Mouse (Mus musculus): Measurements from ENCODE around the gene Ppm1m. TPM values are rescaled to one million over a fixed set of nuclear protein-coding genes. Genes with fewer than 3 reads are reported as not detected.

Ppm1m gene
- 10.0 and 12.1 TPM in 2 replicates for polyA plus RNA-seq (2015; fragmentation: Nextera tagmentation; extraction: Ambion mirVana)

GRCm38 (mm10) chr9:106199535-106200272 lies at the start of gene Ppm1m:
Ppm1m (minus strand) TSS chr9:106199746.
- Histone ChIP-seq H3K27ac (peak within 1 kb of the TSS; percentile 43), H3K36me3 (peaks cover 14% of the 10 kb centered on the region), H3K4me2 (peak within 1 kb of the TSS; percentile 87), H3K9ac (peak within 1 kb of the TSS; percentile 76), H3K4me3 (replicated peaks) (peak within 1 kb of the TSS; percentile 74), H3K27me3 (0 out of 2 replicates have a peak, but pooled peaks cover 5% of the 10 kb centered on the region), H3K4me1 (replicated peaks) (peaks cover 49% of the 10 kb centered on the region), H3K9me3 (replicated peaks) (no peaks in the 10 kb centered on the region)
- DNase-seq (no peak), ATAC-seq (ENCODE audit: low read depth) (peak; percentile 20)
- WGBS (ENCODE audit: insufficient replicate concordance) = 31% methylated on average over 18 of the region's 18 CpGs

- WGBS (ENCODE audit: insufficient replicate concordance) = 59% methylated on average over 19 of the region's 19 CpGs
- Histone ChIP-seq H3K36me3 (peaks cover 53% of the 10 kb centered on the region), H3K4me2 (no peak overlapping the region), H3K4me1 (replicated peaks) (peaks cover 23% of the 10 kb centered on the region), H3K27me3 (no peaks in the 10 kb centered on the region), H3K27ac (peak overlapping the region; percentile 43), H3K9me3 (replicated peaks) (no peaks in the 10 kb centered on the region), H3K9ac (no peak overlapping the region), H3K4me3 (replicated peaks) (no peak overlapping the region)
- DNase-seq = no peak
- no peak for ATAC-seq (ENCODE audit: low read depth)
Measured at GRCm38 (mm10) chr9:106242813-106243488, 43.4 kb upstream of the Ppm1m start.

- H3K4me1 ChIP-seq (replicated peaks) = peaks cover 14% of the 10 kb centered on the region
- no peak for DNase-seq
- no peaks in the 10 kb centered on the region for H3K9me3 ChIP-seq (replicated peaks)
- no peak overlapping the region for H3K4me2 ChIP-seq
- no peak for ATAC-seq (ENCODE audit: low read depth)
- no peak overlapping the region for H3K9ac ChIP-seq
- peaks cover 66% of the 10 kb centered on the region for H3K36me3 ChIP-seq
- no peaks in the 10 kb centered on the region for H3K27me3 ChIP-seq
- WGBS (ENCODE audit: insufficient replicate concordance) = 79% methylated on average over 10 of the region's 10 CpGs
- H3K27ac ChIP-seq = no peak overlapping the region
- no peak overlapping the region for H3K4me3 ChIP-seq (replicated peaks)
Measured at GRCm38 (mm10) chr9:106241541-106242164, 42.1 kb upstream of the Ppm1m start.

- no peak overlapping the region for H3K27ac ChIP-seq
- WGBS (ENCODE audit: insufficient replicate concordance) = 80% methylated on average over 10 of the region's 10 CpGs
- 0 out of 2 replicates have a peak, but pooled peaks cover 5% of the 10 kb centered on the region for H3K4me1 ChIP-seq (replicated peaks)
- DNase-seq (no peak), ATAC-seq (ENCODE audit: low read depth) (no peak)
- H3K4me2 ChIP-seq = no peak overlapping the region
- H3K27me3 ChIP-seq = no peaks in the 10 kb centered on the region
- no peak overlapping the region for H3K9ac ChIP-seq
- H3K9me3 ChIP-seq (replicated peaks) = no peaks in the 10 kb centered on the region
- no peak overlapping the region for H3K4me3 ChIP-seq (replicated peaks)
- peaks cover 95% of the 10 kb centered on the region for H3K36me3 ChIP-seq
Measured at GRCm38 (mm10) chr9:106237878-106238277, 38.3 kb upstream of the Ppm1m start.

- Histone ChIP-seq H3K4me1 (replicated peaks) (0 out of 2 replicates have a peak, but pooled peaks cover 5% of the 10 kb centered on the region), H3K4me3 (replicated peaks) (no peak overlapping the region), H3K27ac (no peak overlapping the region), H3K4me2 (no peak overlapping the region), H3K9me3 (replicated peaks) (no peaks in the 10 kb centered on the region), H3K9ac (no peak overlapping the region), H3K27me3 (no peaks in the 10 kb centered on the region), H3K36me3 (peaks cover 94% of the 10 kb centered on the region)
- ATAC-seq (ENCODE audit: low read depth) (no peak), DNase-seq (no peak)
- 83% methylated on average over 8 of the region's 8 CpGs for WGBS (ENCODE audit: insufficient replicate concordance)
Measured at GRCm38 (mm10) chr9:106237401-106237800, 37.9 kb upstream of the Ppm1m start.

GRCm38 (mm10) chr9:106236818-106237211 lies 37.3 kb upstream of the Ppm1m start:
- ATAC-seq (ENCODE audit: low read depth) = no peak
- DNase-seq = no peak
- H3K36me3 ChIP-seq = peaks cover 90% of the 10 kb centered on the region

GRCm38 (mm10) chr9:106236156-106236817 lies 36.7 kb upstream of the Ppm1m start:
- Histone ChIP-seq H3K4me2 (no peak overlapping the region), H3K4me3 (replicated peaks) (no peak overlapping the region), H3K27ac (no peak overlapping the region), H3K27me3 (no peaks in the 10 kb centered on the region), H3K4me1 (replicated peaks) (0 out of 2 replicates have a peak, but pooled peaks cover 5% of the 10 kb centered on the region), H3K9ac (no peak overlapping the region), H3K9me3 (replicated peaks) (no peaks in the 10 kb centered on the region), H3K36me3 (peaks cover 85% of the 10 kb centered on the region)
- 82% methylated on average over 23 of the region's 23 CpGs for WGBS (ENCODE audit: insufficient replicate concordance)
- ATAC-seq (ENCODE audit: low read depth) (no peak; the same call in 1 of the 2 replicates), DNase-seq (no peak)

More at GRCm38 (mm10) chr9:106236818-106237211, 37.3 kb upstream of the Ppm1m start:
- no peak overlapping the region for H3K27ac ChIP-seq
- no peak overlapping the region for H3K4me3 ChIP-seq (replicated peaks)
- H3K4me2 ChIP-seq = no peak overlapping the region
- H3K27me3 ChIP-seq = no peaks in the 10 kb centered on the region
- 78% methylated on average over 3 of the region's 3 CpGs for WGBS (ENCODE audit: insufficient replicate concordance)
- H3K9ac ChIP-seq = no peak overlapping the region
- no peaks in the 10 kb centered on the region for H3K9me3 ChIP-seq (replicated peaks)
- H3K4me1 ChIP-seq (replicated peaks) = 0 out of 2 replicates have a peak, but pooled peaks cover 5% of the 10 kb centered on the region

- H3K4me3 ChIP-seq (replicated peaks) = no peak overlapping the region
- no peak overlapping the region for H3K4me2 ChIP-seq
- no peak for ATAC-seq (ENCODE audit: low read depth)
- peaks cover 76% of the 10 kb centered on the region for H3K36me3 ChIP-seq
- 82% methylated on average over 23 of the region's 23 CpGs for WGBS (ENCODE audit: insufficient replicate concordance)
- no peak overlapping the region for H3K27ac ChIP-seq
- no peak for DNase-seq
- peaks cover 2% of the 10 kb centered on the region for H3K27me3 ChIP-seq
- no peak overlapping the region for H3K9ac ChIP-seq
- H3K4me1 ChIP-seq (replicated peaks) = 0 out of 2 replicates have a peak, but pooled peaks cover 5% of the 10 kb centered on the region
- no peaks in the 10 kb centered on the region for H3K9me3 ChIP-seq (replicated peaks)
Measured at GRCm38 (mm10) chr9:106235194-106235830, 35.8 kb upstream of the Ppm1m start.

GRCm38 (mm10) chr9:106233953-106234352 lies 34.4 kb upstream of the Ppm1m start:
- Histone ChIP-seq H3K27ac (no peak overlapping the region), H3K9ac (no peak overlapping the region), H3K4me1 (replicated peaks) (0 out of 2 replicates have a peak, but pooled peaks cover 5% of the 10 kb centered on the region), H3K27me3 (peaks cover 5% of the 10 kb centered on the region), H3K4me2 (no peak overlapping the region), H3K36me3 (peaks cover 62% of the 10 kb centered on the region), H3K9me3 (replicated peaks) (no peaks in the 10 kb centered on the region), H3K4me3 (replicated peaks) (no peak overlapping the region)
- no peak for DNase-seq
- WGBS (ENCODE audit: insufficient replicate concordance) = 77% methylated on average over 6 of the region's 6 CpGs
- no peak for ATAC-seq (ENCODE audit: low read depth)

GRCm38 (mm10) chr9:106232956-106233355 lies 33.4 kb upstream of the Ppm1m start:
- DNase-seq = no peak

More at GRCm38 (mm10) chr9:106232956-106233355, 33.4 kb upstream of the Ppm1m start:
- no peak overlapping the region for H3K9ac ChIP-seq
- H3K4me3 ChIP-seq (replicated peaks) = no peak overlapping the region
- H3K36me3 ChIP-seq = peaks cover 52% of the 10 kb centered on the region
- no peak overlapping the region for H3K4me2 ChIP-seq
- H3K9me3 ChIP-seq (replicated peaks) = no peaks in the 10 kb centered on the region
- 72% methylated on average over 3 of the region's 3 CpGs for WGBS (ENCODE audit: insufficient replicate concordance)
- H3K27ac ChIP-seq = no peak overlapping the region
- H3K4me1 ChIP-seq (replicated peaks) = peaks cover 12% of the 10 kb centered on the region
- H3K27me3 ChIP-seq = peaks cover 5% of the 10 kb centered on the region
- ATAC-seq (ENCODE audit: low read depth) = no peak
